Mouse (Mus musculus): ENCODE measurements around the gene Lmo3.
A peak's percentile ranks its signal among the peaks of the same experiment; 100 is the strongest.

The Lmo3 gene

GRCm38 (mm10) chr6:138422671-138423321, 159.0 kb downstream of the Lmo3 start:
- DNase-seq (ENCODE audit: low spot score) = peak; percentile 22

- DNase-seq (ENCODE audit: low spot score) = peak; percentile 25
These were observed 159.7 kb downstream of the Lmo3 start for GRCm38 (mm10) chr6:138421931-138422531.

- DNase-seq (ENCODE audit: low spot score) = peak; percentile 72
These were observed 160.6 kb downstream of the Lmo3 start for GRCm38 (mm10) chr6:138421191-138421613.

- peak; percentile 74 for DNase-seq (ENCODE audit: low spot score)
These were observed 161.3 kb downstream of the Lmo3 start for GRCm38 (mm10) chr6:138420536-138420891.

GRCm38 (mm10) chr6:138419871-138420535, 161.8 kb downstream of the Lmo3 start:
- peak; percentile 44 for DNase-seq (ENCODE audit: low spot score)

DNA sequence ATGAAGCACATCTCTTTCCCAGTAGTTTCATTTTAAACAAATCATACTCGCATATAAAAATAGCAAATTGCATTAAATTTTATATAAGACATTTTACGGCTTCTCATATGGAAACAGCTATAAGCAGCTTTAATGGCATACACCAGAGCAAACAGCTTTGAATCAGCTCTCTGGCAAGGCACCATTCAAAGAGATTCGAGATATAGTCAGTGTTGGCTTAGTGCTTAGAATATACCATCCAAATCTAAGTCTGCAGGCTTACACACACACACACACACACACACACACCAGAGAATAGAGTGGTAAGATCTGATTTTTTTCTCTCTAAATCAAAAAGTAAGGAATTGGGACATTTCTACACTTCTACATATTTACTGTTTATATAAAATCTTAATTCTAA, 169.7 kb downstream of the Lmo3 start:
- no peak for DNase-seq (ENCODE audit: low spot score)

DNA sequence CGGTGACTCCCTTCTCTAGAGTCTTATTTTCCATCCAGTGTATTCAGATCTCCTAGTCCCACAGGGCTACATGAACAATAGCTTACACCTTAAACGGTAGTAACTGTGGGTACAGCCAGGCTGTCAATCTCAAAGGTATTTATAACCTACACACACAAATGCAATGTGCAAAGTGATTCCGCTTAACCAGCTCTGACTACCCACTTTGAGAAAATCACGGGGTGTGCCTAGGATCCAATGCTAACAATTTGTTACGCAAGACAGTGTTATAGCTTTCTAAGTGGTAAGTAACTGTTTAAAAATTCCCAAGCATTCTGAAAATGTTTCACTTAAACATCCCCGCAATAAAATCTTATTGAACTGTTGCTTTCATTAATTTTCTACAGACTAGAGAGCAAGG, 179.7 kb downstream of the Lmo3 start:
- DNase-seq (ENCODE audit: low spot score) = no peak

DNA sequence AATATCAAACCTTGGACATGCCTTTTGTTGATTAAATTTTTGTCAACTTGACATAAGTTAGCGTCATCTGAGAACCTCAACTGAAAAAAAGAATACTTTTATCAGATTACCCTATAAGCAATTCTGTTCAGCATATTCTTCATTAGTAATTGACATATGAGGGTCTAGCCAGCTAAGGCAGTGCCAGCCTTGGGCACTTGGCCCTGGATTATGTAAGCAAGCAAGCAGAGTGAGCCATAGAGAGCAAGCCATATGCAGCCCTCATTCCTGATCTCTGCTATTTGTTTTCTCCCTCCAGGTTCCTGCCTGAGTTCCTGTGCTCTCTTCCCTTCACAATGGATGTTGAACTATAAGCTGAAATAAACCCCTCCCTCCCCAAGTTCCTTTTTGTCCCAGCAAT, 182.9 kb downstream of the Lmo3 start:
- no peak for DNase-seq (ENCODE audit: low spot score)

DNA sequence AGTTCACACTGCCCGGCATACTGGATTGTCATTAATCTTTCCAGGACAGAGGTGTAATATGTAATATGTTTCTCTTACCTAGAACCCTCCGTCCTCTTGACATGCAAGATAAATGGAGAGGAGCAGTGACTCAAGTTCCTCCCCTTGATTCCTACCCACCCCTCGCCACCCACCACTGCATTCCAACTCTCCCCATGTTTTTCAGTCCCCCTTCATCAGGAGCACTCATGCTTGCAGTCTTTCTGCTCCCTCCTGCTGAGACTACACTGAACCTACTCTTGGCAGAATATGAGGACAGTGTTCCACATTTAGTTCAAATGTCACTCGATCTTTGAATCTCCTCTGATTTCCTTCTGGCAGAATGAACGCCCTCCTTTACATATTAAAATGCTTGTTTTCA, 190.7 kb downstream of the Lmo3 start:
- DNase-seq (ENCODE audit: low spot score) = no peak

DNA sequence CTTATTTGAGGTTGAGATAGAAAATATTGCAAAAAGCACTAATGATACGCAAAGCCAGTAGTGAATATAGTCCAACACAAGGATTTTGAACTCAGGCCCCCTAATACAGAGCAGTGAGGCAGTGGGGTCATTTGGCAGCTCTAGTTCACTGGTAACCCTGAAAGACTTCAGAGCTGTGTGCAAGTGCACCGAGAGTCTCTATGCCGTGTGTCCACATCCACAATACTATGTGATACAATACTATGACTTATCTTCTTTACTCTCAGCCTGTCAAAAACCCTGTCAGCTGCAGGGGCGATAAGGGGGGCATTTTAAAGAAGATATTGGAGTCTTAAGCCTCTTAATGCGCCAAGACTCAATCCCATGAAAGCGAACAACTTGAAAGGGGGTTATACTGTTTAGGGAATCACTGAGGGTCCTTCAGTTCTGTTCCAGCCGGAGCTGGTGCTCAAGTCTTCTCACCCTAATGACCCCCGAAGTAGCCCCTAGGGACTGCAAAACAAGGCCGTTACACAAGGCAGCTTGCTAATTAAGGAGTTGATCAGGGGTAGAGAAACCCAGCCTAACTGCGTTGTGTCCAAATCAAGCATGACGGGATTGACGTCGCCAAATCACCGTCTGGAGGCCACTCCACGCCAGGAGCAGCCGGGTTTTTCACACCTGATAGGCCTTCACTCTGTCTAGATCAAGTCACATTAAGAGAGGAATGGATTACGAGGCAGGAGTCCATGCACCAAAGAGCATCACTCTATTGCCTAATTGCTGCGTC, 193.4 kb downstream of the Lmo3 start:
- DNase-seq (ENCODE audit: low spot score) = peak; percentile 9

GRCm38 (mm10) chr6:138383208-138383607, 198.6 kb downstream of the Lmo3 start:
- no peak for DNase-seq (ENCODE audit: low spot score)

DNA sequence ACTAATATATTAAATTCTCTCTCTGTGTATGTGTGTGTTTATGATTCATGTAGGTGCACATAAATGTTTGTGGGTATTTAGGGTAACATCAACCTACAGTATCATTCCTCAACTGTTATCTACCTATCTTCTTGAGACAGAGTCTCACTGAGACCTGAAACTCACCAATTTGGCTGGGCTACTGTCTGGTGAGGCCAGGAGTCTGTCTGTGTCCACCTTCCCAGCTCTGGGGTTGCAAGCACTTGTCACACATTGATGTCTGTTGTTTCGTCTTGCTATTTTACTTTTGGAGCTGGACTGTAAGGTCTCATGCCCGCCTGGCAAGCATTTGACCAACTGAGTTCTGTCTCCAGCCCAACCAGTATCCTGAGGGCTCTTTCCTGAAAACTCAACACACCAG, 210.6 kb downstream of the Lmo3 start:
- DNase-seq (ENCODE audit: low spot score) = no peak

DNA sequence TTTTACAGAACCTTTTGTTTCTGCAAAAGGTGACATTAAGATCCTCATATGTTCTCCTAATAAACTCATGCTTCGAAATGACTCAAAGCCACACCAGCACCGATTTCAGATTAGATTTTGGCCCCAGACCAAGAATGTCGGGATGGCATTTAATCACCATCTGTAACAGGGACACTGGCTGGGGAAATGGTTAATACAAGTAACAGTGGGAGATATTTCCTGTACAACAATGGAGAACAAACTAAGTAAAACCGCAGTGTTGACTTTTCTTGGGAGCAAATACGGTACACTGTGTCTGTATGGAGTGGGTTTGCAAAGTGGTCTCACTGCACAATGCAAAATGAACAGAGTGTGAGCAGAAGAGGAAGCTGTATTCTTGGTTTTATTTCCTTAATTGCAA, 217.7 kb downstream of the Lmo3 start:
- no peak for DNase-seq (ENCODE audit: low spot score)

- no peak for DNase-seq (ENCODE audit: low spot score)
These were observed 231.0 kb downstream of the Lmo3 start for GRCm38 (mm10) chr6:138350587-138351345.

DNA sequence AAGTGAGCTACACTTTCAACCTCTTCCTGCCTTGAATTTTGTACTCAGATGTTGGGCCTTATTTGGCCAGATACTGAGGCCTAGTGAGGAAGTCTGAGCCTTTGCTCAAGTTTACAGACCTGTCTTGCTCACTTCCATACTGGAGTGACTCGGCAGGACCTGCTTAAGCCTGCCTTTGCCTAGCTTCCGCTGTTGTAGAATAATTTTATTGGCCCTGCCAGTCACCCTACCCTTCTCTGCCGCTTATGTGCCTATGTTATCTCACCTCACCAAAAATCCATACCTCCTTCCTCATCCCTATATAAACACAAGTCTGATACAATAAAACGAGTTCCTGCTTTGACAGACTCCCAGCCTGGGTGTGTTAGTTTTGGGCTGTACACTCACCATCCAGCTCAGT, 235.2 kb downstream of the Lmo3 start:
- no peak for DNase-seq (ENCODE audit: low spot score)

GRCm38 (mm10) chr6:138335858-138336257, 245.9 kb downstream of the Lmo3 start:
- no peak for DNase-seq (ENCODE audit: low spot score)

DNA sequence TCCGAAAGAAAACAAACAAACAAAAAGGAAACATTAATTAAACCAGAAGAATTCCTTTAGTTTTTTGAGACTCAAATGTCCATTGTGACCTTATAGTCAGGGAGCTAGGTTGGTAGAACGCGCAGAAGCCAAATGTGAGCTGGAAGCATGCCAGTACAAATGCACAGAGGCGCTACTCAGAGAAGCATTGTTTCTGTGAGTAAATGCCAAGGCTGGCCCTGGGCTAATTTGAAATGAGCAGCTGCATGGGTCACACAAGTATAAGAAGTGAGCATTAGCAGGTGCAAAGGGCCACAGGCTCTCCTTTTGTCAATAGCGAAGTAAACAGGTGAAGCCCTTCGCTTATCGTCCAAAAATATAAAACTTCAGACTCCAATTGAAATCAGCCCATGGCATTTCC, 247.8 kb downstream of the Lmo3 start:
- DNase-seq (ENCODE audit: low spot score) = no peak

- DNase-seq (ENCODE audit: low spot score) = no peak
These were observed 255.9 kb downstream of the Lmo3 start for GRCm38 (mm10) chr6:138325744-138326400.

DNA sequence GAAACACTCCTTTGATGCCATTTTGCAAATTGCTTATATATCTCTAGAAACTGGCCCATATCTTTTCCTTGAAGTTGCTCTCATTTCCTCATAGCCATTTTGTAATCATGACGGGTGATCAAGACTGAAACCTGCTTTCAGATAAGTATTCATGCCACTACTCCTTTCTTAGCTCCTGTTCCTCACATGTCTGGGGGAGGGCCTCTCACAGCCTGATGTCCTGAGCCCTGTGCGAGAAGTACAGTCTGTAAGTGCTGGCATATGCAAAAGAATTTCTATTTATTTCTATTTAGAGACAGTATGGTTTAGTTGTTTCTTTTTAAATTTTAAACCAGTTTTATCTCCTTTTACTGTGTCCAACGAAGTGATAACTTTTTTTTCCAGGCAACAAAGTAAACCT, 256.6 kb downstream of the Lmo3 start:
- no peak for DNase-seq (ENCODE audit: low spot score)

GRCm38 (mm10) chr6:138323325-138323724, 258.4 kb downstream of the Lmo3 start:
- DNase-seq (ENCODE audit: low spot score) = no peak

GRCm38 (mm10) chr6:138320190-138320737, 261.5 kb downstream of the Lmo3 start:
- DNase-seq (ENCODE audit: low spot score) = no peak
